Mouse (Mus musculus): ENCODE measurements around the gene Slc35g3.

The Slc35g3 gene

GRCm38 (mm10) chr11:69784793-69785272 lies 23.1 kb upstream of the Slc35g3 start:
- no peak for DNase-seq (ENCODE audit: low spot score)

GRCm38 (mm10) chr11:69781828-69782227 lies 20.1 kb upstream of the Slc35g3 start:
- DNase-seq (ENCODE audit: low spot score): no peak

- DNase-seq (ENCODE audit: low spot score): no peak
Measured at GRCm38 (mm10) chr11:69778985-69779384, 17.2 kb upstream of the Slc35g3 start.

- DNase-seq (ENCODE audit: low spot score): no peak
Measured at GRCm38 (mm10) chr11:69778258-69778982, 16.7 kb upstream of the Slc35g3 start.

- no peak for DNase-seq (ENCODE audit: low spot score)
Measured at GRCm38 (mm10) chr11:69777504-69778257, 15.9 kb upstream of the Slc35g3 start.

- no peak for DNase-seq (ENCODE audit: low spot score)
Measured at GRCm38 (mm10) chr11:69776488-69776887, 14.7 kb upstream of the Slc35g3 start.

GRCm38 (mm10) chr11:69775716-69776115 lies 13.9 kb upstream of the Slc35g3 start:
- DNase-seq (ENCODE audit: low spot score): no peak

- no peak for DNase-seq (ENCODE audit: low spot score)
Measured at GRCm38 (mm10) chr11:69774961-69775360, 13.2 kb upstream of the Slc35g3 start.

- DNase-seq (ENCODE audit: low spot score): no peak
Measured at GRCm38 (mm10) chr11:69767625-69767909, 5.8 kb upstream of the Slc35g3 start.

- DNase-seq (ENCODE audit: low spot score): no peak
Measured at GRCm38 (mm10) chr11:69766872-69767624, 5.3 kb upstream of the Slc35g3 start.

GRCm38 (mm10) chr11:69766126-69766609 lies 4.4 kb upstream of the Slc35g3 start:
- DNase-seq (ENCODE audit: low spot score): peak; percentile 68

- DNase-seq (ENCODE audit: low spot score): no peak
Measured at GRCm38 (mm10) chr11:69765221-69766125, 3.7 kb upstream of the Slc35g3 start, which contains the start of gene Zbtb4. Gene Zbtb4, plus strand, starts transcription at chr11:69765912.

- no peak for DNase-seq (ENCODE audit: low spot score)
Measured at GRCm38 (mm10) chr11:69763551-69763950, 1.8 kb upstream of the Slc35g3 start.

GRCm38 (mm10) chr11:69760901-69761200 lies 917 bp downstream of the Slc35g3 start:
- no peak for DNase-seq (ENCODE audit: low spot score)

- no peak for DNase-seq (ENCODE audit: low spot score)
Measured at GRCm38 (mm10) chr11:69760160-69760900, 1.4 kb downstream of the Slc35g3 start.

- peak; percentile 79 for DNase-seq (ENCODE audit: low spot score)
Measured at GRCm38 (mm10) chr11:69758971-69759721, 2.6 kb downstream of the Slc35g3 start.

- peak; percentile 95 for DNase-seq (ENCODE audit: low spot score)
Measured at GRCm38 (mm10) chr11:69758478-69758970, 3.2 kb downstream of the Slc35g3 start, which contains the start of gene Polr2a. Gene Polr2a, minus strand, starts transcription at chr11:69758637.

GRCm38 (mm10) chr11:69758090-69758456 lies 3.7 kb downstream of the Slc35g3 start:
- peak; percentile 95 for DNase-seq (ENCODE audit: low spot score)

GRCm38 (mm10) chr11:69757303-69758089 lies 4.3 kb downstream of the Slc35g3 start:
- no peak for DNase-seq (ENCODE audit: low spot score)
